7 mouse cellular contexts compared by ENCODE assay signal in the genomic region with DNA sequence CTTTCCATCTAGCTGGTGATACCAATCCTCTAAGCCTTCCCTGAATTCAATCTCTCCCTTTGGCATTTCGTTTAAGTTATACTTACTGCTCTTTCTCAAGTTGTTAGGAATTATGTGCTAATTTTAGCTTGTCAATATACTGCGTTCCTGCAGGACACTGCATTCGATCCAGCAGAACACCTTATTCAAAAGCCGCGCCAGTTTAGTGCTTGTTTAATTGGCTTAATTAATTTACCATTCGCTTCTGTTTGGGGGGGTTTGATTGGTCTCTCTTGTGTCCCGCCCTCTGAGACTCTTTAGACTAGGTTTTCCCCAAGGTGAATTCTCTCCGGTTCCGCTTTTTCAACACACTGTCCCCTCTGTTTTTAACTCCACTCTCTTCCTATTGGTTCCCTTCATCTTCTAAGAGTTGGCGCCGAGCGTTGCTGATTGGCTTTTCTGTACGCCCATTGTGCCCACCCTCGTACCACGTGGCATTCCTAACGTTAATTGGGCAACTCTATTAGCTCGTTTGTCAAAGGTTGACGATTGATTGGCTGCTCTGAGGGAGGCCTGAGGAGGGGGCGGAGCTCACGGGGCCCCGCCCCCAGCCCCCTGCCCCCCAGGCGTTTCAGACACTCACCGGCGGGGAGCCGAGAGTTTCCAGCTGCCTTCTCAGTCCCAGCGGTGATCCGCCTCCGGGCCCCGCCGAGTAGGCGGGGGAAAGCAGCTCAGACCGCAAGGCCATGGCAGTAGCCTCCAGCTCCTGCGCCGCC. TPM values are rescaled to one million over a fixed set of nuclear protein-coding genes. Genes with fewer than 3 reads are reported as not detected.
A peak's percentile ranks its signal among the peaks of the same experiment; 100 is the strongest.
DNase-seq lines count a peak whose midpoint lies in the region; ATAC-seq lines count a peak whose summit lies in the region.

Tesk2 (plus strand) TSS at position 606 of the 755 bp plus-strand sequence.

- H3K36me3 ChIP-seq in embryonic facial prominence, embryonic 12.5 days, result 0 out of 2 replicates have a peak, but pooled peaks cover 5% of the 10 kb centered on the region
- peaks cover 2% of the 10 kb centered on the region; the same call in 1 of the 2 replicates for H3K36me3 ChIP-seq in limb, embryonic 11.5 days (ENCODE audit: control insufficient read depth, insufficient read depth, low read length)
- H3K36me3 ChIP-seq in midbrain, embryonic 14.5 days (ENCODE audit: control insufficient read depth, insufficient read depth, low read length), result no peaks in the 10 kb centered on the region

- peak; percentile 85 for DNase-seq in adrenal gland, postnatal 25 days
- DNase-seq in heart, adult 11 months, result peak; percentile 100
- peak; percentile 92 for DNase-seq in kidney, adult 18-20 months
- peak; percentile 94 for DNase-seq in limb, embryonic 11.5 days (ENCODE audit: low spot score)
- DNase-seq in midbrain, embryonic 14.5 days, result peak; percentile 97
- DNase-seq in spleen, adult 18-20 months, result peak; percentile 74 to 85

- H3K9me3 ChIP-seq in embryonic facial prominence, embryonic 12.5 days, result no peaks in the 10 kb centered on the region
- H3K9me3 ChIP-seq in limb, embryonic 11.5 days (ENCODE audit: control insufficient read depth, low read length), result no peaks in the 10 kb centered on the region
- no peaks in the 10 kb centered on the region for H3K9me3 ChIP-seq in midbrain, embryonic 14.5 days (ENCODE audit: control insufficient read depth, low read length)

- ATAC-seq in embryonic facial prominence, embryonic 12.5 days (ENCODE audit: insufficient number of reproducible peaks, insufficient read depth, low FRiP score, low TSS enrichment), result peak; percentile 94
- ATAC-seq in limb, embryonic 11.5 days (ENCODE audit: insufficient number of reproducible peaks, low FRiP score, low TSS enrichment, low read depth), result peak; percentile 96
- peak; percentile 98 for ATAC-seq in midbrain, embryonic 14.5 days (ENCODE audit: low FRiP score, low TSS enrichment)

- 1% methylated on average over 33 of the region's 34 CpGs for WGBS in embryonic facial prominence, embryonic 12.5 days
- under 1% methylated on average over 32 of the region's 34 CpGs for WGBS in limb, embryonic 11.5 days
- under 1% methylated on average over 34 of the region's 34 CpGs for WGBS in midbrain, embryonic 14.5 days

- no peaks in the 10 kb centered on the region for H3K27me3 ChIP-seq in embryonic facial prominence, embryonic 12.5 days
- H3K27me3 ChIP-seq in limb, embryonic 11.5 days (ENCODE audit: control insufficient read depth, insufficient read depth, low read length), result no peaks in the 10 kb centered on the region
- no peaks in the 10 kb centered on the region for H3K27me3 ChIP-seq in midbrain, embryonic 14.5 days (ENCODE audit: control insufficient read depth, insufficient read depth, low read length)

- H3K9ac ChIP-seq in embryonic facial prominence, embryonic 12.5 days, result peak within 1 kb of the TSS; percentile 78
- H3K9ac ChIP-seq in limb, embryonic 11.5 days (ENCODE audit: low read length), result peak within 1 kb of the TSS; percentile 81
- H3K9ac ChIP-seq in midbrain, embryonic 14.5 days (replicated peaks; ENCODE audit: low read length), result peak within 1 kb of the TSS; percentile 71

- H3K27ac ChIP-seq in embryonic facial prominence, embryonic 12.5 days, result peak within 1 kb of the TSS; percentile 89
- H3K27ac ChIP-seq in limb, embryonic 11.5 days (replicated peaks; ENCODE audit: low read depth, low read length), result peak within 1 kb of the TSS; percentile 80
- peak within 1 kb of the TSS; percentile 62 for H3K27ac ChIP-seq in midbrain, embryonic 14.5 days (replicated peaks; ENCODE audit: low read depth, low read length)

- H3K4me1 ChIP-seq in embryonic facial prominence, embryonic 12.5 days, result peaks cover 8% of the 10 kb centered on the region; the same call in 1 of the 2 replicates
- no peaks in the 10 kb centered on the region for H3K4me1 ChIP-seq in limb, embryonic 11.5 days (ENCODE audit: control insufficient read depth, insufficient read depth, low read length)
- peaks cover 6% of the 10 kb centered on the region; the same call in 1 of the 2 replicates for H3K4me1 ChIP-seq in midbrain, embryonic 14.5 days (ENCODE audit: control insufficient read depth, insufficient read depth, low read length)

- peak within 1 kb of the TSS; percentile 93 for H3K4me2 ChIP-seq in embryonic facial prominence, embryonic 12.5 days (replicated peaks)
- peak within 1 kb of the TSS; percentile 76 for H3K4me2 ChIP-seq in limb, embryonic 11.5 days (ENCODE audit: low read depth, severe bottlenecking)
- peak within 1 kb of the TSS; percentile 87 for H3K4me2 ChIP-seq in midbrain, embryonic 14.5 days (ENCODE audit: low read length)

- peak within 1 kb of the TSS; percentile 84 for H3K4me3 ChIP-seq in embryonic facial prominence, embryonic 12.5 days
- peak within 1 kb of the TSS; percentile 76 for H3K4me3 ChIP-seq in limb, embryonic 11.5 days (ENCODE audit: low read depth, low read length)
- H3K4me3 ChIP-seq in midbrain, embryonic 14.5 days (replicated peaks; ENCODE audit: low read depth, low read length), result peak within 1 kb of the TSS; percentile 61

RNA-seq across cellular contexts. Expression of gene Tesk2, which starts in this region (rescaled TPM):
- 4.8 and 9.0 TPM in 2 replicates for total RNA-seq in adrenal gland, postnatal 25 days (2021)
- polyA plus RNA-seq in embryonic facial prominence, embryonic 12.5 days (2016; fragmentation: Nextera tagmentation; extraction: Ambion mirVana), result 11.8 TPM in 2 replicates
- 12.3 and 12.5 TPM in 2 replicates for polyA plus RNA-seq in limb, embryonic 11.5 days (2014; fragmentation: Nextera tagmentation; extraction: Ambion mirVana)
- polyA plus RNA-seq in midbrain, embryonic 14.5 days (2014; fragmentation: Nextera tagmentation; extraction: Ambion mirVana), result 1.9 and 3.2 TPM in 2 replicates

Comparison
In these comparisons a context has a peak if more than half of its experiments do, and no peak if none do; other contexts are left out.
1. Peak in every context shown above with its lines: DNase-seq, ATAC-seq, H3K4me3 ChIP-seq and H3K27ac ChIP-seq.